Mouse (Mus musculus): ENCODE results near the gene Zfhx2. TPM values are rescaled to one million over a fixed set of nuclear protein-coding genes. Genes with fewer than 3 reads are reported as not detected.
A peak's percentile ranks its signal among the peaks of the same experiment; 100 is the strongest.

Zfhx2 gene
- polyA plus RNA-seq, 3 experiments from 2014 or later = 4.1 to 4.9 (median 4.2) TPM

DNA sequence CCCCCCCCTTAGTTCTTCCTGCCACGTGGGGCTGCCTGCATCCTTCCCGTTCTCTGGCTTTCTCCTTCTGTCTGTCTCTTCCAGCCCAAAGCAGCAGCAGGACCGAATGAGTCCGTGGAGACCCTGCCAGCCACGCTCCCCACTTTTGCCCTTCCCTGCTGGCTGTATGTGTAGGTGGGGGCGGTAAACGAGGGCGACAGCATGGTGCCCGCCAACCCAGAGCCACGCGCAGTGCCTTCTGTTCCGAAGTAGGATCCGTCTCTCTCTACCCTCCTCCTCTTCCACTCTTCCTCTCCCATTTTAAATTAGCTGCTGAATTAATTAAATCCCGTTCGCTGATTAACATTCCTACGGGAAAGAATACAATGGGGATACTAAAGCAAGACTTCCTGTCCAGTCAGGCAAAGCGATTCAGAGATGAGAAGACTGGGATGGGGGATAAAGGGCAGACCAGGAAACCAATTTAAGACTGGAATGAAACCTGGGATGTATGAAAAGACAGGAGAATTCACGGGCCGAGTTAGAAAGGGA, 59.4 kb downstream of the Zfhx2 start:
- ATAC-seq = no peak

DNA sequence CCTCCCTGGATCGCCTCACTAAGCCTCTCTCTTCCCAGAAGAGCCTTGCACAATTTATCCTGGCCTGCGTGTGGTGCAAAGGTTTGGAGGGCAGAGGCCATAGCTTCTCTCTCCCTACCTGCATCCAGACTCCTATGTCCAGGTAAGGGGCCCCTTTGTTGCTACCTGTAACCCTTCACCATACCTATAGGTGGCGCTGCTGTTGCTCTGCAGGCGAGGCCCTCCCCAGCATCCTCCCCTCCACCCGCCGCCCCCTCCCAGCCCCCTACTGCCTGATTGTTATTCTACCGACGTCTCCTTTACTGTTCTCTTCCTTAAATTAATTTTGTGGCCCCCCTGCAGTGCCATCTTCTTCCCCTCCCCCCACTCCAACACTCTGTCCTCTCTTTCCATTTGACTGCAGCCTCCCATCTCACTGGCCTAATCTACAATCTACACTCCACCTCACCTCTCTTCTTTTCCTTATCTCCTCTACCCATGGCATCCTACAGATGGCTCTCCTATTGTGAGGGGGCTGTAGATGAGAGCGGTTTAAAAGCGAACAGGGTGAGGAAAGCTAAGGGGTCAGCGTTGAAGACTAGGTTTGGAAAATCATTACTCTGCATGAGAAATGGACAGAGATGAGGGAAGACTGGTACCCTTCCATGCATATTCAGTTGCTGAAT, 63.0 kb downstream of the Zfhx2 start:
- ATAC-seq = no peak

GRCm38 (mm10) chr14:55028333-55028835, 63.7 kb downstream of the Zfhx2 start:
- no peak for ATAC-seq

DNA sequence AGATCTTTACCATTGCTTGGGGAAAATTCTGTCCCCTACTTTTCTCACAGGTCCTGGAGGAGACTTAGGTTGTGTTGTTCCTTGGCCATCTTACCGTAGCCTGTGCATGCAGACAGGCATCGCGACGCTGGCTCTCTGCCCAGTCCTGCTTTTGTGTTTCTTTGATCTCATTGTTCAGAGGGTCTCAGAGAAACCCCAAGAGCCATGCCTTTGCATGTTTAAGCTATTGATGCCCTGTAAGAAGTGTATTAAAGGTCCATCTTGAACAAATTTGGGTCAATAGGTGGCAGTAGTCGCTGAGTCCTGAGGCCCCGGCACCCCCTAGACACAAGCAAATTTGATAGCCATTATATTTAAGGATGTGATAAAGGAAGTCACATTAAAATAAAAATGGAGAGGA, 64.5 kb downstream of the Zfhx2 start:
- ATAC-seq = no peak

GRCm38 (mm10) chr14:55027251-55027650, 64.9 kb downstream of the Zfhx2 start:
- ATAC-seq = no peak

DNA sequence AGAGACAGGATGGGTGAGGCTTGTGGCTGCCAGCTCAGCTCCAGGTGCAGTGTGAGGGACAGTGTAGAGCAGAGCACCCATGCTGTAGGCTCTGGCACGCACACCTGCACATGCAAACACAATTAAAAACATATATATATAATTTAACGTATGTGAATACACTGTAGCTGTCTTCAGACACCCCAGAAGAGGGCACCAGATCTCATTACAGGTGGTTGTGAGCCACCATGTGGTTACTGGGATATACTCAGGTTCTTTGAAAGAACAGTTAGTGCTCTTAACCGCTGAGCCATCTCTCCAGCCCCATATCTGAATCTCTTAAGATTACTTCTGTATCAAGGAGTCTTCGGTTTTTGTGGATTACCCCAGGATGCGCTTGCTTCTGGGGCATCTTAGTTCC, 66.6 kb downstream of the Zfhx2 start:
- no peak for ATAC-seq

DNA sequence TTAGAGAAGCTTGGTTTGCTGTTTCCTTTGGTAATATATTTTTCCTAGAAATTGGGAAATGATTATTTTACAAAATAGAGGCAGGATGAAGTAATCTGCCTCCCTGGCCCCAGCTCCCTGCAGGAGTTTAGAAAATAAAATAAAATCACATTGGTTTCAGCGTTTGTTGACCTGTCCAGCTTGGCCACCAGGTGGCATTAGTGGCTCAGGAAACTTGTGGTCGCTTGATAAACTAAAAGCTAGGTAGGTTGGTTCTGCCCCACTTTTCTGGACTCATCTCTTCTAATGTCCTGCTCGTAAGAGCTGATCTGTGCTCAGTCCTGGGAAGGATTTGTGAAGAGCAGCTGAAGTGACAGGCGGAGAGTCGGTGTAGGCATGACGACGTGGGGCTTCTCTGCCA, 67.9 kb downstream of the Zfhx2 start:
- no peak for ATAC-seq

- no peak for ATAC-seq
These were observed 69.1 kb downstream of the Zfhx2 start for GRCm38 (mm10) chr14:55023011-55023410.

DNA sequence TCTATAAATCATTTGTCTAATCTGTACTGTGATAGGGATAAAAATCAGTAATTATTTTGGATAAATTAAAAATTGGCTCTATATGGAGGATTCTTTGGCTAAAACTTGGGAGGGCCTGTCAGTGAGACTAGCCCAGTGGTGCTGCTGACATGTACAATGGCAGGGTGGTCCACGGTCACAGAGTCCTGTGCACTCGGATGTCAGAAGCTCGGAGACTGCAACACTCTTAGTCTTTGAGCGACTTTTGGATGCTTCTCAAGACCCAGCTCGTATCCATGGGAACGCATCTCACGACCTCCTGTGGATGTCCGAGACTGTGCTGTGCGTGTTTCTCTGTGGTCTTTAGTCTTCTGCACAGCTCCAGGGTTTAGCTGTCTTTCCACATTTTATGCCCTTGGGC, 71.7 kb downstream of the Zfhx2 start:
- no peak for ATAC-seq

DNA sequence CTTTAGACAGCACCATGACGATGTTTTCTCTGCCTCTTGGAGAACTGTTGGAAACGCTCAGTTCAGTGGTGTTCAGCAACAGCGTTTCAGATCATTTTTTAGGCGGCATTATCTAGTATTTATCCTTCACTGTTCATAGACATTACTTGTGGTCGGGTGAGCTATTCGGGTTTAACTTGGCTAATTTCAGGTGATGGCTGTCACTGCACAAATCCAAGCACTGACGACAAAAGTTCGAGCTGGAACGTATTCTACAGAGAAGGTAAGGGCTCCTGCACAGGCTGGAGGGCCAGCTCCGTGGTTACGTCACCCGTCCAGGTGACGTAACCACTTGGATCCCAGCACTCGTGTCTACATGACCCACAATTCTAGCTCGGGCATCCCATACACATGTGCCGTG, 75.2 kb downstream of the Zfhx2 start:
- no peak for ATAC-seq

- no peak for ATAC-seq
These were observed 76.4 kb downstream of the Zfhx2 start for GRCm38 (mm10) chr14:55015767-55016111.

DNA sequence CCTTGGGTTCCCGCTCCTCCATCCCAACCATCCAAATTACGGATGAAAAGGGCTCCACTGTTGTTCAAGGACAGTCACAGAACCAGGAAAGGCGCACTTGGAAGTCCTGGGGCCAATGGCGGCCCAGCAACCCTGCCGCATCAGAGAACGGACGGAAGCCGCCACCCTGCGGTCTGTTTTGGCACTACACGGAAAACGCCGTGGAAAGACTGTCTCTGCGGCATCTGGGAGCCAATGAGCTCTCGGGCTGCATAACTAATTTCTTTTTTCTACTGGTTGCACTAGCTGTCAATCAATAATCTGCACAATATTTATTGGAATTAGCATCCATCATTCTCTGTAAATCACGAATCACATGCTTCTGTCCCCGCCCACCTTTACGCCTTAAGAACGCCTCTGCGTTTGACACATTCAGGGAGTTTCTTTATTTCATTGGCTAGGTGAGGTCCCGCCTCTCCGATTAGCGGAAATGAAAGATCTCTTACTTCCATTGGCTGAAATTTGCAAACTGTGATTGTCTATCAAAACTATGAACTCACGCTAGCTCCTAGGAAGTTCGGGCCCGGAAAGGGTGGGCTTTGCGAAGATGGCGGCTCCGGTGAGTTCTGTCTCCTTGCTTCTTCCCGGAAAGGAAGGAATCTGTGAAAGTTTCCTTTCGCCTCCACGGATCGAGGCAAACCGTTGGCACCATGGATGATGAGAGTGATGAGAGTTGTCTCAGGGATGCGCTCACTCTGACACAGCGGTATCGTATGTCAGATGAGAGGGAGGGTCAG, 76.9 kb downstream of the Zfhx2 start, which contains the start of gene Ngdn:
TSS of gene Ngdn (plus strand) at position 464 of the 776 bp plus-strand sequence.
- ATAC-seq = peak; percentile 92

DNA sequence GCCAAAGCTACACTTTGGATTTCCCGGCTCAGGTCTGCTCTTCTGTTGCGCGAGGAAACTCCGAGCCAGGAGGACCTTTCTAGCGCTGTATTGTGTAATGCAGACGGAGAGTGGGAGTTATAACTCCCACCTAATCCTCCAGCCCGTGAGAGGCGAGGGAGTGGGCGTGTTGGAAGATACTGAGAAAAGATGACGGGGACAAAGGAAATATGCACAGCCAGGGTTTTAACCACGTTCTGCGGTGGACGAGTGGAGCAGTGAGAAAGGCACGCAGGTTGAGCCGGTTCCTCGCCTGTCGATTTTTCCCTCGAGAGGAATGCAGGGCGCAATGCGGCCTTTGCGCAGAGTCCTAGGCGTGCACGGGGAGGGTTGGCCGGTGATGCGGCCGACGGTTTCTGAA, 77.5 kb downstream of the Zfhx2 start:
- peak; percentile 6 for ATAC-seq

DNA sequence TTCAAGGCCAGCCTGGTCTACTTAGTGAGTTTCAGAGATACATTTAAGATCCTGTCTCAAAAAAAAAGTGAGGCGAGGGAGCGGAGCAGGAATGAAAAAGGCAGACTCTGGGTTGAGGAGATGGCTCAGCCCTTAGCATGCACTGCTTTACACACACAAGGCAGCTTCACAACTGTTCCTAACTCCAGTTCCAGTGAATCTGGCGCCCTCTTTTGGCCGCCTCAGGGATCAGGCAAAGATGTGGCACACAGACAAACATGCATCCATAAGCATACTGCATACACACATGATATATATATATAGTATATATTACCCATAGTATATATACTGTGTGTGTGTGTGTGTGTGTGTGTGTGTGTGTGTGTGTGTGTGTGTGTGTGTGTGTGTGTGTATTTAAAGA, 81.0 kb downstream of the Zfhx2 start:
- ATAC-seq = no peak

Other genes starting within 250 kb of the Zfhx2 start
- 1 to 10 TPM; 2.1 to 8.4 (median 7.9) TPM for gene Homez, start 221.4 kb downstream of the Zfhx2 start, polyA plus RNA-seq (2017; shearing (Covaris generic))
- 1 to 10 TPM in 2 of 3 experiments, not detected in 1; 2.4 to 4.1 TPM for gene Ppp1r3e, start 214.8 kb downstream of the Zfhx2 start, polyA plus RNA-seq (2017; shearing (Covaris generic))
- 1 to 10 TPM; 1.3 to 2.1 (median 1.7) TPM for gene Bcl2l2, start 208.9 kb downstream of the Zfhx2 start, polyA plus RNA-seq (2017; shearing (Covaris generic))
- gene Gm20521, start 208.9 kb downstream of the Zfhx2 start, polyA plus RNA-seq (2017; shearing (Covaris generic)) = 1 to 10 TPM in 1 of 3 experiments, not detected in 2; 1.6 TPM
- 10 to 100 TPM; 18.6 to 36.8 (median 22.6) TPM for gene Pabpn1, start 199.8 kb downstream of the Zfhx2 start, polyA plus RNA-seq (2017; shearing (Covaris generic))
- gene Slc22a17, start 179.2 kb downstream of the Zfhx2 start, polyA plus RNA-seq (2017; shearing (Covaris generic)) = 1 to 10 TPM in 2 of 3 experiments, under 1 TPM in 1; 0.25 to 1.6 (median 1.4) TPM
- gene Efs, start 166.2 kb downstream of the Zfhx2 start, polyA plus RNA-seq (2017; shearing (Covaris generic)) = not detected
- not detected for gene Il25, start 159.6 kb downstream of the Zfhx2 start, polyA plus RNA-seq (2017; shearing (Covaris generic))
- not detected for gene Cmtm5, start 156.1 kb downstream of the Zfhx2 start, polyA plus RNA-seq (2017; shearing (Covaris generic))
- not detected for gene Myh6, start 125.4 kb downstream of the Zfhx2 start, polyA plus RNA-seq (2017; shearing (Covaris generic))
- not detected for gene Gm17428, start 115.4 kb downstream of the Zfhx2 start, polyA plus RNA-seq (2017; shearing (Covaris generic))
- gene Myh7, start 97.7 kb downstream of the Zfhx2 start, polyA plus RNA-seq (2017; shearing (Covaris generic)) = not detected
- gene Ngdn, start 76.9 kb downstream of the Zfhx2 start, polyA plus RNA-seq (2017; shearing (Covaris generic)) = 100 to 1,000 TPM; 177 to 182 (median 181) TPM
- 10 to 100 TPM in 1 of 3 experiments, 1 to 10 TPM in 2; 7.8 to 12.1 (median 9.3) TPM for gene Thtpa, start 2.5 kb upstream of the Zfhx2 start, polyA plus RNA-seq (2017; shearing (Covaris generic))
- gene Ap1g2, start 14.3 kb upstream of the Zfhx2 start, polyA plus RNA-seq (2017; shearing (Covaris generic)) = 100 to 1,000 TPM; 103 to 111 (median 110) TPM
- not detected for gene Jph4, start 24.6 kb upstream of the Zfhx2 start, polyA plus RNA-seq (2017; shearing (Covaris generic))
- not detected for gene Dhrs2, start 129.7 kb upstream of the Zfhx2 start, polyA plus RNA-seq (2017; shearing (Covaris generic))